Mouse (Mus musculus): Measurements from ENCODE around the gene Rnf223. TPM values are rescaled to one million over a fixed set of nuclear protein-coding genes. Genes with fewer than 3 reads are reported as not detected.

Rnf223 gene
- polyA plus RNA-seq, 1 experiment from 2014 or later = 0.19 TPM

DNA sequence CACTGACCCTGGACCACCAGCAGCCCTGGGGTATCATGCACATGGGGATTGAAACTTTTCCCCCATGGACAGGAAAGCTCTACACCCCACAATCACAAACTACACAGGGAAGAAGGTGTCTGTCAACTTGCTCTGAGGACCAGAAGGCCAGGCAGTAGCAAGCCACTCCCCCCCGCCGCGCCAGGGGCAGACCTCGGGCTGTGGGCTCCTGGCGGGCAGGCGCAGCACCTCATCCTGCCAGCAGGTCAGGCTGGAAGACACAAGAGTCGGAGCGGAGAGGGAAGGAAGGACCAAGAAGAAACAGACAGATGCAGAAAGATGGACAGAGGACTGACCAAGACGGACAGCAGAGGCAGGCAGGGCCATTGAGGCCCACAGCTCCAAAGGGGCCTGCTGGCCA lies 47.3 kb downstream of the Rnf223 start:
- no peaks in the 10 kb centered on the region for H3K9me3 ChIP-seq (ENCODE audit: control insufficient read depth, low read depth, low read length)
- no peak for ATAC-seq (ENCODE audit: insufficient number of reproducible peaks, insufficient read depth, low FRiP score, low read depth)
- H3K36me3 ChIP-seq (ENCODE audit: control insufficient read depth, insufficient read depth, low read length) = peaks cover 71% of the 10 kb centered on the region
- H3K4me2 ChIP-seq (replicated peaks; ENCODE audit: low read depth, low read length) = no peak overlapping the region
- H3K4me1 ChIP-seq (ENCODE audit: control insufficient read depth, insufficient read depth, low read length) = no peaks in the 10 kb centered on the region
- WGBS = 95% methylated on average over 9 of the region's 9 CpGs
- no peaks in the 10 kb centered on the region for H3K27me3 ChIP-seq (ENCODE audit: control insufficient read depth, insufficient read depth, low read length)
- H3K4me3 ChIP-seq (ENCODE audit: low read depth, low read length) = no peak overlapping the region
- H3K27ac ChIP-seq (ENCODE audit: low read length) = no peak overlapping the region
- H3K9ac ChIP-seq (replicated peaks; ENCODE audit: low read depth, low read length) = no peak overlapping the region

Other genes starting within 250 kb of the Rnf223 start
- gene Pusl1, start 238.7 kb upstream of the Rnf223 start, polyA plus RNA-seq (2014; fragmentation: Nextera tagmentation; extraction: Ambion mirVana) = 45.7 and 50.5 TPM in 2 replicates
- gene Acap3, start 238.7 kb upstream of the Rnf223 start, polyA plus RNA-seq (2014; fragmentation: Nextera tagmentation; extraction: Ambion mirVana) = 16.0 and 19.4 TPM in 2 replicates
- 107 TPM in 2 replicates for gene Ube2j2, start 186.7 kb upstream of the Rnf223 start, polyA plus RNA-seq (2014; fragmentation: Nextera tagmentation; extraction: Ambion mirVana)
- gene C1qtnf12, start 168.2 kb upstream of the Rnf223 start, polyA plus RNA-seq (2014; fragmentation: Nextera tagmentation; extraction: Ambion mirVana) = 38.6 and 40.5 TPM in 2 replicates
- 18.6 and 18.9 TPM in 2 replicates for gene B3galt6, start 137.9 kb upstream of the Rnf223 start, polyA plus RNA-seq (2014; fragmentation: Nextera tagmentation; extraction: Ambion mirVana)
- gene Sdf4, start 137.6 kb upstream of the Rnf223 start, polyA plus RNA-seq (2014; fragmentation: Nextera tagmentation; extraction: Ambion mirVana) = 163 and 171 TPM in 2 replicates
- 0.34 and 0.41 TPM in 2 replicates for gene Tnfrsf4, start 116.7 kb upstream of the Rnf223 start, polyA plus RNA-seq (2014; fragmentation: Nextera tagmentation; extraction: Ambion mirVana)
- gene Tnfrsf18, start 104.3 kb upstream of the Rnf223 start, polyA plus RNA-seq (2014; fragmentation: Nextera tagmentation; extraction: Ambion mirVana) = 2.7 and 3.2 TPM in 2 replicates
- 6.0 and 6.2 TPM in 2 replicates for gene Ttll10, start 71.1 kb upstream of the Rnf223 start, polyA plus RNA-seq (2014; fragmentation: Nextera tagmentation; extraction: Ambion mirVana)
- gene 9430015G10Rik, start 20.5 kb upstream of the Rnf223 start, polyA plus RNA-seq (2014; fragmentation: Nextera tagmentation; extraction: Ambion mirVana) = 35.9 and 38.4 TPM in 2 replicates
- gene Agrn, start 67.0 kb downstream of the Rnf223 start, polyA plus RNA-seq (2014; fragmentation: Nextera tagmentation; extraction: Ambion mirVana) = 83.0 and 84.1 TPM in 2 replicates
- 0.48 and 1.3 TPM in 2 replicates for gene Isg15, start 70.3 kb downstream of the Rnf223 start, polyA plus RNA-seq (2014; fragmentation: Nextera tagmentation; extraction: Ambion mirVana)
- 0.41 and 0.82 TPM in 2 replicates for gene AW011738, start 72.8 kb downstream of the Rnf223 start, polyA plus RNA-seq (2014; fragmentation: Nextera tagmentation; extraction: Ambion mirVana)
- 0.55 and 1.3 TPM in 2 replicates for gene Perm1, start 85.4 kb downstream of the Rnf223 start, polyA plus RNA-seq (2014; fragmentation: Nextera tagmentation; extraction: Ambion mirVana)
- 21.2 and 22.8 TPM in 2 replicates for gene Plekhn1, start 104.3 kb downstream of the Rnf223 start, polyA plus RNA-seq (2014; fragmentation: Nextera tagmentation; extraction: Ambion mirVana)
- 75.6 and 79.8 TPM in 2 replicates for gene Noc2l, start 105.5 kb downstream of the Rnf223 start, polyA plus RNA-seq (2014; fragmentation: Nextera tagmentation; extraction: Ambion mirVana)
- 0.28 TPM in 1 of 2 replicates, not detected in the other for gene Samd11, start 125.1 kb downstream of the Rnf223 start, polyA plus RNA-seq (2014; fragmentation: Nextera tagmentation; extraction: Ambion mirVana)
- not detected in 2 replicates for gene Vmn2r-ps159, start 200.6 kb downstream of the Rnf223 start, polyA plus RNA-seq (2014; fragmentation: Nextera tagmentation; extraction: Ambion mirVana)